Mouse (Mus musculus): Measurements from ENCODE around the gene Grip1. TPM values are rescaled to one million over a fixed set of nuclear protein-coding genes. Genes with fewer than 3 reads are reported as not detected.
A peak's percentile ranks its signal among the peaks of the same experiment; 100 is the strongest.

The Grip1 gene
- polyA plus RNA-seq, 1 experiment from 2014 or later, result 19.8 TPM

DNA sequence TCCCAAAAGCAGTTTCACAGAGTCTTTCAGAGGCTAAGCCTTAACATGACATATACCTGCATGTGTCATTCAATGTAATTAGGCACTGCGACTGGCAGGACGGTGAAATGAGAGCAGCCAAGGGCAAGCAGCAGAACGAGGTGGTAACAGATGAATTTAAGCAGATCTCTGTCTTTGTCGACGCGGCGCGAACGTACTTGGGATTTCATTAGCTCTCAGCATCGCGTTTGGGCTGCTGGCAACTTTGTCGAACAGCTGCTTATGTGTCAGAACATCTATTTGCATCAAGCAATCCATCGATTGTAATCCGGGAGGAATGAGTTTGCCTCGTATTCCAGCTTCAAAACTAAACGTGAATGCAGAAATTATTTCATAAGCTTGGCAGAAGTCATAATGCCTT lies 483.9 kb downstream of the Grip1 start:
- ATAC-seq (ENCODE audit: low read depth), result no peak
- H3K4me2 ChIP-seq, result no peak overlapping the region
- no peaks in the 10 kb centered on the region for H3K9me3 ChIP-seq
- H3K4me3 ChIP-seq, result no peak overlapping the region
- no peaks in the 10 kb centered on the region for H3K27me3 ChIP-seq
- no peaks in the 10 kb centered on the region for H3K4me1 ChIP-seq (replicated peaks)
- peaks cover 9% of the 10 kb centered on the region; the same call in 1 of the 2 replicates for H3K36me3 ChIP-seq
- 82% methylated on average over 16 of the region's 16 CpGs for WGBS
- H3K27ac ChIP-seq (replicated peaks), result no peak overlapping the region; the same call in 1 of the 2 replicates
- H3K9ac ChIP-seq, result no peak overlapping the region

DNA sequence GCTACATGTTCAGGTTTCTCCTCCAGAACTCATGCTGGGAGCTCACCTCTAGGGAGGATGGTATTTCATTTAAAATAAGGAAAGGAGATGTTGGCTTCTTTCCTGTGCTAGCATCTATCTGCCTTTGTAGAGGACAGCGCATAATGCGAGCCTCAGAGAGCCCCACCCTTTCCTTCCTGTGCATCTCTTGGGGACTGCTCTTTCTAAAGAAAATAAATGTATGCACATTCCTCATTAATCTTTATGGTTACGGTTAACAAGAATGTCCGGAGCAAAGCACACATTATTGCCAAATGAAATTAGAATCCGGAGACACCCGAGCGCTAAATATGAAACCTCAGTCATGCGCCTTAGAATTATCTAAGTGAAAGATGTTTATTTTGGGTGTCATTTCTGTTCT lies 490.3 kb downstream of the Grip1 start:
- H3K4me2 ChIP-seq, result no peak overlapping the region
- no peak overlapping the region; the same call in 1 of the 2 replicates for H3K27ac ChIP-seq (replicated peaks)
- no peak for ATAC-seq (ENCODE audit: low read depth)
- H3K36me3 ChIP-seq, result 0 out of 2 replicates have a peak, but pooled peaks cover 4% of the 10 kb centered on the region
- no peaks in the 10 kb centered on the region for H3K9me3 ChIP-seq
- no peak overlapping the region for H3K9ac ChIP-seq
- peaks cover 15% of the 10 kb centered on the region for H3K4me1 ChIP-seq (replicated peaks)
- H3K4me3 ChIP-seq, result no peak overlapping the region
- H3K27me3 ChIP-seq, result no peaks in the 10 kb centered on the region
- WGBS, result 57% methylated on average over 8 of the region's 8 CpGs

DNA sequence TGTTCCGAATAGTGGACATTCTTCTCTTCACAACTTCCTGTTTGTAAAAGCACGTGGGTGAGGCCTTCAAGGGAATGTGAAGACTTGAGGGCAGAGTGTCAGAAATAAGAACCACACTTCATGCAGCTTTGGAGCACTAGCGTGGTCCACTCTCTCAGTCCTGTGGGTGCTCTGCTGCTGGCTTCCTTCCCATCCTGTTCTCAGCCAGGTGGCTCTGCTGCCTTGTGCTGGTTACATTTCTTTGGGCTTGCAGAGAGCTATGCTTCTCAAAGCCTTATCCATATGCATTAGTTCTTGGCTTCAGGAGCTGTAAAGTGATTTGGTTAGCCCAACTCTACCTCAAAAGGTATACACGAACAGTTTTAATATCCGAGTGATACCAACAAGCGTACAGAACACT lies 497.8 kb downstream of the Grip1 start:
- ATAC-seq (ENCODE audit: low read depth), result no peak
- Histone ChIP-seq H3K4me1 (replicated peaks) (peaks cover 18% of the 10 kb centered on the region), H3K4me2 (no peak overlapping the region), H3K9ac (no peak overlapping the region), H3K27ac (replicated peaks) (no peak overlapping the region), H3K4me3 (no peak overlapping the region), H3K27me3 (no peaks in the 10 kb centered on the region), H3K36me3 (no peaks in the 10 kb centered on the region), H3K9me3 (no peaks in the 10 kb centered on the region)
- 87% methylated on average over 6 of the region's 6 CpGs for WGBS

DNA sequence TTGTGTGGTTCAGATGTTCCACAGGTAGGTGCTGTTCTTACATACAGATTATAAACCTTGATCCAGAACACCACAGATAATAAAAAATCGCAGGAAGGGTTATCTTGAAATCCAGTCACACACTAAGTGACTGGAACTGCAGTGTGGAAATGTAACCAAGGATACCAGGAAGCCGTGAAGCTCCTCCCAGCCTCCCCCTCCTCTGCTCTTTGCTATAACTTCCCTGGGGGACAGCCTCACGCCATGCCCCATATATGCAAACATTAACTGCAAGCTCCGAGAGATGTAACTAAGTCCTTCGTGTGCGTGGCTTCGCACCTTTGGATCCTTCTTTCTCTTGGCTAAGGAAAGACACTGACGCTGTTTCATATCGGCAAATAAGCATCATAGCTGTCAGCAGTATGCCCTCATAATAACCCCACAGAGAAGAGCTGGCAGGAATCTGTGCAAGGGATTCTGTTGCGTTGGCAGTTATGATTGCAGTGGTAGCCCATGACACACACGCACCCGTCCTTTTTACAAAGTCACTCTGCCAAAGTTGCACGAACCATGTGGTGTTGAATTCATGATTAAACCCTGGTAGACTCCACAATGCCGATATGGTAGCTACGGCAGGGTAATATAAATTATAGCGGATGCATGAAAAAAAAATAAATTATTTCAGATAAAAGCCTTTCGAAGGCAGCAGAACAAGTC lies 503.8 kb downstream of the Grip1 start:
- ATAC-seq (ENCODE audit: low read depth), result no peak
- Histone ChIP-seq H3K9ac (no peak overlapping the region), H3K36me3 (no peaks in the 10 kb centered on the region), H3K4me2 (no peak overlapping the region), H3K9me3 (no peaks in the 10 kb centered on the region), H3K4me1 (replicated peaks) (peaks cover 25% of the 10 kb centered on the region), H3K27me3 (no peaks in the 10 kb centered on the region), H3K4me3 (no peak overlapping the region), H3K27ac (replicated peaks) (no peak overlapping the region)
- WGBS, result 74% methylated on average over 17 of the region's 17 CpGs

DNA sequence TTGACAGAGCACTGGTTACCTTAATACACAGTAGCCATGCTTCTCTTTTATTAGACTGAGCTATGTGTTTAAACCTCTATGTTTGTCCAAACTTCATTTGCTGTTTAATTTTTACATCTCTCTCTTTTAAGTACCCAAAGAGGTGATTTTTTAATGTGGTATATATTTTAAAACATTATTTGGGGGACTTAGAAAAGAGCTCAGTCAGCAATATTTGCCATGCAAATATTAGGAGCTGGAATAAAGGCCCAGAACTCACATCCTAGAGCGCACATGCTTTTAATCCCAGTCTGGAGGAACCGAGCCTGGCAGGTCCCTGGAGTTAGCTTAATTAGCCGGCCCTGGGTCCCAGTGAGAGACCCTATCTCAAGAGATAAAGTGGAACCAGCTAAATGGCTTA lies 507.3 kb downstream of the Grip1 start:
- ATAC-seq (ENCODE audit: low read depth), result no peak
- Histone ChIP-seq H3K4me3 (no peak overlapping the region), H3K36me3 (no peaks in the 10 kb centered on the region), H3K27me3 (no peaks in the 10 kb centered on the region), H3K4me1 (replicated peaks) (peaks cover 18% of the 10 kb centered on the region), H3K9me3 (no peaks in the 10 kb centered on the region), H3K27ac (replicated peaks) (no peak overlapping the region), H3K9ac (no peak overlapping the region), H3K4me2 (no peak overlapping the region)
- WGBS, result 82% methylated on average over 3 of the region's 3 CpGs

DNA sequence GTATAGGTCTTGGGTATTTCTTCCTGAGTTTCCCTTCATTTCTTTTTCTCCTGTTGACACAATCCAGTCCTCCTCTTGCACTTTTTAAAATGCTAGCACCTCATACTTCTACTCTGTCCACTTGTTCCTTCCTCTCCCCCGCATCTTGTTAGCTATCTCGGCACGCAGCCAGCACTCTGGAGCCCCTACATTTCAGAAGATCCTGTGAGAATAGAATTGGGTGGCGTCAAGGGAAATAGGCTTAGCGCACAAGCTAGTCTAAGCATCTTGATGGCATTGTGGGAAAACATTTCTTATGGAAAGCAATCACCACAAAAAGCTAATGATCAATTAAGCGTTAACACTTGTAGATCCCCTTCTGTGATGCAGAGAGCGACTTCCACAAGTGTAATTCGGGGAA lies 512.7 kb downstream of the Grip1 start:
- H3K9me3 ChIP-seq, result no peaks in the 10 kb centered on the region
- 0 out of 2 replicates have a peak, but pooled peaks cover 3% of the 10 kb centered on the region for H3K36me3 ChIP-seq
- H3K27me3 ChIP-seq, result no peaks in the 10 kb centered on the region
- H3K4me2 ChIP-seq, result no peak overlapping the region
- no peak for ATAC-seq (ENCODE audit: low read depth)
- 61% methylated on average over 8 of the region's 8 CpGs for WGBS
- H3K4me3 ChIP-seq, result no peak overlapping the region
- peak overlapping the region; percentile 38; the same call in 1 of the 2 replicates for H3K27ac ChIP-seq (replicated peaks)
- H3K9ac ChIP-seq, result no peak overlapping the region
- H3K4me1 ChIP-seq (replicated peaks), result peaks cover 10% of the 10 kb centered on the region

DNA sequence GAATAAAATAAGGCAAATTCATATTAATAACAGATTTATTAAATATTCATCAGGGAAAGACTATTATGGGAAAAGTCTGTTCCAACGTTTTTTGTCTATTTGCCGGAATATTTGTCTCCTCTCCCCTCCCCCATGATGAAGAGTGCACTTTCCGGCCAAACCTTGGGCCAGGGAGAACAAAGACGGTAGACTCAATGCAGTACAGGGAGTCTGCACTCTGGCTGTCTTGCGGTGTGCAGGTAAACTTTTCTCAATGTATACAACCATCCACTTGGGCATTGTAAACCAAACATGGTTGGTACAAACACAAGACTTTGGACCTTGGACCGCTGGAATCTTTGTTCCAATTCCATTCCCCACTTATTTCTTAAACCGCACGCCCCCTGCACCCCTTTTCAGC lies 525.8 kb downstream of the Grip1 start:
- Histone ChIP-seq H3K27ac (replicated peaks) (peak overlapping the region; percentile 52; the same call in 1 of the 2 replicates), H3K27me3 (no peaks in the 10 kb centered on the region), H3K4me3 (no peak overlapping the region), H3K9me3 (no peaks in the 10 kb centered on the region), H3K4me1 (replicated peaks) (peaks cover 4% of the 10 kb centered on the region), H3K9ac (no peak overlapping the region), H3K4me2 (no peak overlapping the region), H3K36me3 (no peaks in the 10 kb centered on the region)
- no peak for ATAC-seq (ENCODE audit: low read depth)
- 65% methylated on average over 8 of the region's 8 CpGs for WGBS

DNA sequence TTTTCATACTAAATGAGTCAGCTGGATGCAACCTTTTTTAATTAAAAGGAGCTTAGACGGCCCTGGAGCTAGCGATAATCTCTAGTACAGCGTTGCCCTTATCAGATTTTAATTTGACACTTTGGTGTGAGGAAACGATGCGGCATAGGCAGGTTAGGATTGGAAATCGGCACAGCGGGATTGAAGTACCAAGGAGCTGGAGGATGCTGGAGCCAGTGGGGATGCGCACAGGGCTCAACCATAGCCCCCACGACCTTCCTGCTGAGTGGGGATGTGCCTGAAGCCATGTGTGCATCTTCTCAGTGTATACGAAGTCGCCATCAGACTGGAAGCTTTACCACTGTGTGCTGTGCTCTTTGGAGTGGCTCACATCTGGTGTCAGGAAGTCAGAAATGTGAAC lies 526.4 kb downstream of the Grip1 start:
- WGBS, result 49% methylated on average over 11 of the region's 11 CpGs
- H3K4me2 ChIP-seq, result no peak overlapping the region
- H3K9ac ChIP-seq, result no peak overlapping the region
- H3K36me3 ChIP-seq, result no peaks in the 10 kb centered on the region
- peak; percentile 24; the same call in 1 of the 2 replicates for ATAC-seq (ENCODE audit: low read depth)
- H3K27ac ChIP-seq (replicated peaks), result peak overlapping the region; percentile 25
- H3K9me3 ChIP-seq, result no peaks in the 10 kb centered on the region
- H3K4me1 ChIP-seq (replicated peaks), result peaks cover 4% of the 10 kb centered on the region
- no peaks in the 10 kb centered on the region for H3K27me3 ChIP-seq
- H3K4me3 ChIP-seq, result no peak overlapping the region

DNA sequence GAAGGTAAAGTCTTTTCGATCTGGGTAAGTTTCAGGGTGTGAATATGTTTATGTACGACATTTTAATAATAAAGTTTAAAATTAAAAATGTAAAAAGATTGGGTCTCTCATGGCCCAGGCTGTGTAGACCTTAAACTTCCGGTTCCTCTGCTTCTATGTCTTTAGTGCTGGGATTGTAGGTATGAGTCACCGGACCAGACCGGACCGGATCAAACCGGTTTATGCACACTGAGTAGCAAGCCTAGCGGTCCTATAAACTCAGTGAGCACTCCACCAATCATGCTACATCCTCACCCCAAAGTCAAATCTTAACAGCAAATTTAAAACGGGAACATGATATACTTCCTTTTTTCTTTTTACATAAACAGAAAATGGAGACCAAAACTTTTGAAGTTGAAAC lies 530.7 kb downstream of the Grip1 start:
- Histone ChIP-seq H3K9me3 (no peaks in the 10 kb centered on the region), H3K36me3 (peaks cover 19% of the 10 kb centered on the region), H3K9ac (no peak overlapping the region), H3K4me3 (no peak overlapping the region), H3K27ac (replicated peaks) (no peak overlapping the region), H3K4me2 (no peak overlapping the region), H3K27me3 (no peaks in the 10 kb centered on the region), H3K4me1 (replicated peaks) (peaks cover 3% of the 10 kb centered on the region)
- ATAC-seq (ENCODE audit: low read depth), result no peak
- WGBS, result 90% methylated on average over 9 of the region's 9 CpGs

DNA sequence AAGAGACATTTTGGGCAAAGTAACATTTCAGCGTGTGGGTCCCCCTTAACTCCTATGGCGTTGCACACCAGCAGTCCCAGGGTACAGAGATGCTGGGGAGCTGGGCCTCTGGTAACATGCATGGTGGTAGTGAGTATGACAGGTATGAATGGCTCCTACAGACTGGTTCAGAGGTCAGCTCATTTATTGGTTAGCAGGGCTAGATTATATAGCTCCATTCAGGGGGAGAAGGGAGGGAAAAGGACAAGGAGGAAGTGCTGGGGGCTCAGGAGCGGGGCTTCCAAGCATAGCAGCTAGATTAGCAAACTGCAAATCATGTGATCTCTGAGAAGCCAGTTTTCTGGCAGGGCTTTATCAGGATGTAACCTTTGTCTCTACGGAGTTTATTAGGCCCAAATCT lies 544.8 kb downstream of the Grip1 start:
- WGBS, result 73% methylated on average over 4 of the region's 4 CpGs
- H3K9me3 ChIP-seq, result no peaks in the 10 kb centered on the region
- no peak overlapping the region for H3K9ac ChIP-seq

DNA sequence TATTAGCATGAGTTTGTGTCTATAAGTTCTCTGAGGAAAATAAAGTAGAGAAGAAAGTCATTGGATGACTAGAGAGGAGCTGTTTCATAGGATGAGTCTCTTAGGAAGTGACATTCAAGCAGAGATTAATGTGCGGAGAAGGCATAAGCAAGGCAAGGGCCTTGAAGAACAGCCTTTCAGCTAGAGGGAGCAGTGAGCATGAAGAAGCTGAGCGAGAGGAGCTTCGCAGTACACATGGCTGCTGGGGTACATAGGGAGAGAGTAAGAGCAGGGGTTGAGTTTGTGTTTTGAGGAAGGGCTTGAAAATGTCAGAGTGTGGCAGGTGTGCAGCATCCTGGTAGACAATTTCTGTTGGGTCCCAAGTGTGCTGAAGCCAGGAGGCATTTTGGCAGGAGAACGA lies 548.5 kb downstream of the Grip1 start:
- no peaks in the 10 kb centered on the region for H3K27me3 ChIP-seq
- no peak overlapping the region for H3K9ac ChIP-seq

More for the DNA sequence above, 544.8 kb downstream of the Grip1 start:
- Histone ChIP-seq H3K27ac (replicated peaks) (no peak overlapping the region), H3K4me3 (no peak overlapping the region), H3K36me3 (peaks cover 30% of the 10 kb centered on the region), H3K27me3 (no peaks in the 10 kb centered on the region), H3K4me1 (replicated peaks) (no peaks in the 10 kb centered on the region), H3K4me2 (no peak overlapping the region)
- no peak for ATAC-seq (ENCODE audit: low read depth)

DNA sequence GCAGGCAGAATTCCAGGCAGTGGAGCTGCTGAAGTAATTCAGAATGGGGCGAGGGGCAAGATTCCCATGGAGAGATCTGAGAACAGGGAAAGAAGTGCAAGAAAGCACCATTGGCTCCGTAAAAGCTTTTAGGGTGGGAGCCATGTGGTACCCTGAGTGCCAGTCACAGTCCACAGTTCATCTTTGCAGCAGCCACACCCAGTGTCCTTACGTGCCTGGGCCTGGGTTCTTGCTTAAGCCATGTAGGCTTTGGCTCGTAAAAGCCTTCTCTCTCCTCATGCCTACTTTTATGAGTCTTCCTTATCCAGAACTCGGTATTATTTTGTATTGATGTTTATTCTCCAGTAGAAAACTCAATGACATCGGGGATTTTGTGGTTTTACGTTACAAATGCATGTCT lies 550.5 kb downstream of the Grip1 start:
- no peak overlapping the region for H3K9ac ChIP-seq
- peaks cover 21% of the 10 kb centered on the region for H3K36me3 ChIP-seq
- no peak overlapping the region for H3K4me3 ChIP-seq
- no peak overlapping the region for H3K27ac ChIP-seq (replicated peaks)
- no peaks in the 10 kb centered on the region for H3K4me1 ChIP-seq (replicated peaks)
- no peaks in the 10 kb centered on the region for H3K27me3 ChIP-seq
- WGBS, result 87% methylated on average over 7 of the region's 7 CpGs
- H3K9me3 ChIP-seq, result no peaks in the 10 kb centered on the region
- no peak overlapping the region for H3K4me2 ChIP-seq
- no peak for ATAC-seq (ENCODE audit: low read depth)

More for the DNA sequence above, 548.5 kb downstream of the Grip1 start:
- H3K27ac ChIP-seq (replicated peaks), result no peak overlapping the region
- no peak for ATAC-seq (ENCODE audit: low read depth)
- 85% methylated on average over 4 of the region's 4 CpGs for WGBS
- H3K36me3 ChIP-seq, result peaks cover 21% of the 10 kb centered on the region
- no peak overlapping the region for H3K4me3 ChIP-seq
- no peak overlapping the region for H3K4me2 ChIP-seq
- H3K9me3 ChIP-seq, result no peaks in the 10 kb centered on the region
- H3K4me1 ChIP-seq (replicated peaks), result no peaks in the 10 kb centered on the region

DNA sequence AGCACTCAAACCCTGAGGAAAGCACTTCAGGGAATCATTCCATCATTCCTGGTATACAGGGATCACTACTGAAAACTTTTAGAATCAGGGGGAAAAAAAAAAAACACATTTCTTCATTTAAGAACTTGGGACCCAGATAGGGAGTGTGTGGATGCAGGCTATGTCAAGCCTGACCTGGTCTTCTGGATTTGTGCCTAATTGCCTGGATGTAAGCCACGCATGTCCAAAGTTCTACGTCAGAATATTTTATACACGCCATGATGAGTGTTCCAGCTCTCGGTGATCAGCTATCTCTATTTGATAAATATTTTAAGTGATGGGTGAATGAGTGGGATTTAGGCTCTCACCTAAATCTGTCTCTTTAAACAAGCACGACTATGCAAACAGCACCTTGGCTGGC lies 552.0 kb downstream of the Grip1 start:
- no peak for ATAC-seq (ENCODE audit: low read depth)

More for the DNA sequence above, 552.0 kb downstream of the Grip1 start:
- H3K4me3 ChIP-seq, result no peak overlapping the region
- no peaks in the 10 kb centered on the region for H3K4me1 ChIP-seq (replicated peaks)
- peaks cover 27% of the 10 kb centered on the region for H3K36me3 ChIP-seq
- H3K9ac ChIP-seq, result no peak overlapping the region
- H3K27me3 ChIP-seq, result no peaks in the 10 kb centered on the region
- no peaks in the 10 kb centered on the region for H3K9me3 ChIP-seq
- H3K4me2 ChIP-seq, result no peak overlapping the region
- WGBS, result 82% methylated on average over 5 of the region's 5 CpGs
- no peak overlapping the region for H3K27ac ChIP-seq (replicated peaks)
